Mouse (Mus musculus) monocyte, adult 59 days (primary cell): Measurements from ENCODE around the gene Abcd3. TPM values are rescaled to one million over a fixed set of nuclear protein-coding genes. Genes with fewer than 3 reads are reported as not detected.

ENCODE experiments used
- total RNA-seq, 2 experiments: library from RNA; stranded (reverse); gene quantifications; one replicate each; pipeline ENCODE4 v1.2.4; 2023

Gene Abcd3
- 10 to 100 TPM; 14.2 to 16.5 TPM for total RNA-seq

DNA sequence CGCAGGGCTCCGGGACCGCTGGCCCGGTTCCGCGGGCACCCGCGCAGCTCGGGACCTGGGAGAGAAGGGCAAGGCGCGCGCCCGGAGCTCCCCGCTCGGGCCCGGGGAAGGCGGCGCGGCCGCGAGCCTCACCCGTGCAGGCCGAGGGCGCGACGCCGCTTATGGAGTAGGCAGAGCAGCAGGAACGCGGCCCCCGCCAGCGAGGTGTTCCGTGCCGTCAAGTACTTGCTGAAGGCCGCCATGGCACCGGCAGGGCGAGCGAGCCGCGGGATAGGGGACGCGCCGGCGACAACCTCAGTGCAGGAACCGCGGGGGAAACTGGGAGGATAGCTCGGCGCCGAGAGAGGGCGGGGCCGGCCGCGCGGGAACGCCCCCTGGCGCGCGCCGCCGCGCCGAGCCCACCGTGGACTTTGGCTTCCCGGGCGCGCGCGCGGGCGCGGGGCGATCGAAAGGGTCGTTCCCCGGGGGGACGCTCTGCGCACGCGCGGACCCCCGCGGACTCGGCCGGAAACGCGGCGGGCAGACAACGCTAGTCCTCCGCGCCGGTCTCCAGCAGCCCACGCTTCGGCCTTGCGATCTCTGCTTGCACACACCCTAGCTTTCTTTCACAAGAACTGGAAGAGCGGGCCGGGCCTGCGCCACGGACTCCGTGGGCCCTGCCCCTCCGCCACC, at the start of gene Abcd3:
Gene Abcd3, minus strand, starts transcription at position 426 of the 672 bp plus-strand sequence.

GRCm38 (mm10) chr3:121722971-121723844, 91.9 kb downstream of the Abcd3 start, which contains the start of gene F3:
Gene F3, plus strand, starts transcription at chr3:121723537.

Other genes with a start within 250 kb of the Abcd3 start
- not detected for gene 4930432M17Rik, start 144.5 kb downstream of the Abcd3 start, total RNA-seq
- gene F3, start 91.8 kb downstream of the Abcd3 start, total RNA-seq, result not detected
- gene Arhgap29, start 137.2 kb upstream of the Abcd3 start, total RNA-seq, result 1 to 10 TPM; 4.4 to 5.2 TPM
- under 1 TPM; 0.15 to 1.00 TPM for gene Abca4, start 229.1 kb upstream of the Abcd3 start, total RNA-seq